34 mouse cellular contexts compared by ENCODE assay signal in genomic region chr2:107117564-107117963, GRCm38 (mm10). TPM values are rescaled to one million over a fixed set of nuclear protein-coding genes. Genes with fewer than 3 reads are reported as not detected.
DNase-seq lines count a peak whose midpoint lies in the region; TF ChIP-seq lines count a peak whose summit lies in the region.
"Had no signal": no experiment of that assay in that cellular context is flagged by ENCODE, and none has a peak within 500 bp of the region (broad histone marks: within the 10 kb centered on the region; RNA-seq: fewer than 3 reads in every experiment).

No protein-coding gene starts in this region.

- peak; percentile 7 to 27 for DNase-seq in layer of hippocampus, adult 2 months (ENCODE audit: low spot score in 2 of 2)
- no peak for DNase-seq in layer of hippocampus, adult 9-10 months (ENCODE audit: low spot score)
- DNase-seq in right cerebral cortex, adult 18-20 months: peak; percentile 12
- no peak for DNase-seq in right cerebral cortex, postnatal 14 days
- peak; percentile 57 for DNase-seq in brain, adult 2 months (ENCODE audit: low read depth, low spot score)
- DNase-seq in telencephalon, adult 2 months (ENCODE audit: low read depth, low spot score): peak; percentile 19
- DNase-seq in natural killer cell, adult 2 months (ENCODE audit: low spot score in 2 of 2): no peak
- DNase-seq: adrenal gland, adult 8-10 months; cerebellum, adult 8-10 months; cerebellum, postnatal 25 days; gastrocnemius, postnatal 10 days; kidney, adult 8-10 months; kidney, postnatal 4 days; spleen, adult 18-20 months; thymus, adult 18-20 months; thymus, postnatal 25 days had no signal

- H3K27ac ChIP-seq in layer of hippocampus, adult 2 months: no peak overlapping the region
- H3K27ac ChIP-seq: embryonic facial prominence, embryonic 10.5 days; embryonic facial prominence, embryonic 15.5 days; forebrain, embryonic 12.5 days; heart, embryonic 10.5 days; heart, embryonic 15.5 days; hindbrain, postnatal 0 days; kidney, postnatal 0 days; limb, embryonic 13.5 days; lung, embryonic 15.5 days; midbrain, embryonic 10.5 days; midbrain, embryonic 15.5 days had no signal

- no peak overlapping the region for H3K4me3 ChIP-seq in layer of hippocampus, adult 2 months
- H3K4me3 ChIP-seq: embryonic facial prominence, embryonic 10.5 days; embryonic facial prominence, embryonic 15.5 days; forebrain, embryonic 12.5 days; heart, embryonic 10.5 days; heart, embryonic 15.5 days; limb, embryonic 13.5 days; lung, embryonic 15.5 days; midbrain, embryonic 10.5 days; midbrain, embryonic 15.5 days had no signal

- TF ChIP-seq CTCF in layer of hippocampus, adult 2 months (conservative IDR thresholded peaks at IDR 0.05): peak; percentile 35

RNA-seq across cellular contexts. Expression of gene Fshb, which starts 58.1 kb away (rescaled TPM):
- total RNA-seq in layer of hippocampus, adult 2 months (2021): not detected
- total RNA-seq: adrenal gland, adult 8-10 months; adrenal gland, postnatal 4 days; CH12.LX; ES-E14; gastrocnemius, postnatal 10 days; heart, postnatal 25 days; hindbrain, postnatal 0 days; left cerebral cortex, adult 8-10 months; megakaryocyte progenitor cell, adult 5-6 weeks; neutrophil, adult 5-6 weeks had no signal

Comparison
In these comparisons a context has a peak if more than half of its experiments do, and no peak if none do; other contexts are left out.
1. DNase-seq: peak in layer of hippocampus, adult 2 months (2 of 2), right cerebral cortex, adult 18-20 months (single experiment), brain, adult 2 months (single experiment) and telencephalon, adult 2 months (single experiment); none in layer of hippocampus, adult 9-10 months (single experiment), right cerebral cortex, postnatal 14 days (single experiment) and natural killer cell, adult 2 months (0 of 2).